Mouse (Mus musculus) stomach, postnatal 0 days (tissue): ENCODE results near the gene Adgrl1.

Source experiments
- CTCF ChIP-seq: IDR thresholded peaks from 2 replicates; pipeline ENCODE4 v1.5.1; 2016; ENCODE audit warnings: antibody characterized with exemption, low read depth, mild to moderate bottlenecking, moderate library complexity
- EP300 ChIP-seq: optimal IDR thresholded peaks from 2 replicates; pipeline ENCODE3; 2016; ENCODE audit warnings: antibody characterized with exemption

DNA sequence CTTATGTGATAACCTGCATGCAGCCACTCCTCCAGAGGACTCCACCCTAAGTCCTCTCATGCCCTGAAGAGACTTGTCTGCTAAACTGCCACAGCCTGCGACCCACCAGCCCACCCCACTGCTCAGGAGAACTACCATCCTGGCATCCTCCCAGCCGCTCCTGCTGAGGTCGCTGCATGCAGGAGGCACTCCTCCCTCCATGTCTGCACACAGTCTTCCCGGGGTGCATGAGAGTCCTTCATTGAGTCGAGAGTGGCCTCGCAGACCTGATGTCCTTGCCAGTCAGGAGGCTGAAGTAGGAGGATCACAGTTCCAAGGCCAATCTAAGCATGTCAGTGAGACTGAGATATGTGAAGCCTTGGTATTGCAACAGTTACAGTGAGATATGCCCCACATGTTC is 17.7 kb downstream of the Adgrl1 start:
- TF ChIP-seq CTCF (no peak), EP300 (no peak)
